Mouse (Mus musculus): ENCODE results near the gene Inf2. TPM values are rescaled to one million over a fixed set of nuclear protein-coding genes. Genes with fewer than 3 reads are reported as not detected.

The Inf2 gene
- polyA plus RNA-seq, 1 experiment = 122 TPM

GRCm38 (mm10) chr12:112549287-112549686 lies 39.3 kb upstream of the Inf2 start:
- Histone ChIP-seq H3K27ac (ENCODE audit: insufficient read depth, low read length) (no peak overlapping the region), H3K4me1 (ENCODE audit: control insufficient read depth, insufficient read depth, low read length) (no peaks in the 10 kb centered on the region), H3K4me3 (ENCODE audit: insufficient read depth, low read length) (no peak overlapping the region)
- TF ChIP-seq POLR2A (IDR thresholded peaks at IDR 0.05; ENCODE audit: extremely low read depth, insufficient read depth, low read length) (no peak), CTCF (IDR thresholded peaks at IDR 0.05; ENCODE audit: extremely low read depth, insufficient read depth, low read length) (no peak)

- Histone ChIP-seq H3K4me1 (ENCODE audit: control insufficient read depth, insufficient read depth, low read length) (no peaks in the 10 kb centered on the region), H3K4me3 (ENCODE audit: insufficient read depth, low read length) (no peak overlapping the region), H3K27ac (ENCODE audit: insufficient read depth, low read length) (peak overlapping the region; percentile 9; the same call in 1 of the 2 replicates)
- TF ChIP-seq POLR2A (IDR thresholded peaks at IDR 0.05; ENCODE audit: extremely low read depth, insufficient read depth, low read length) = no peak
- TF ChIP-seq CTCF (IDR thresholded peaks at IDR 0.05; ENCODE audit: extremely low read depth, insufficient read depth, low read length) = peak; percentile 100
Observed at GRCm38 (mm10) chr12:112551861-112552375, 36.7 kb upstream of the Inf2 start.

- H3K4me1 ChIP-seq (ENCODE audit: control insufficient read depth, insufficient read depth, low read length) = no peaks in the 10 kb centered on the region
- no peak for TF ChIP-seq CTCF (IDR thresholded peaks at IDR 0.05; ENCODE audit: extremely low read depth, insufficient read depth, low read length)
- TF ChIP-seq POLR2A (IDR thresholded peaks at IDR 0.05; ENCODE audit: extremely low read depth, insufficient read depth, low read length) = no peak
- H3K4me3 ChIP-seq (ENCODE audit: insufficient read depth, low read length) = no peak overlapping the region
- H3K27ac ChIP-seq (ENCODE audit: insufficient read depth, low read length) = no peak overlapping the region
Observed at GRCm38 (mm10) chr12:112552520-112552919, 36.1 kb upstream of the Inf2 start.

- no peak for TF ChIP-seq POLR2A (IDR thresholded peaks at IDR 0.05; ENCODE audit: extremely low read depth, insufficient read depth, low read length)
- no peak for TF ChIP-seq CTCF (IDR thresholded peaks at IDR 0.05; ENCODE audit: extremely low read depth, insufficient read depth, low read length)
- no peaks in the 10 kb centered on the region for H3K4me1 ChIP-seq (ENCODE audit: control insufficient read depth, insufficient read depth, low read length)
- H3K4me3 ChIP-seq (ENCODE audit: insufficient read depth, low read length) = no peak overlapping the region
- H3K27ac ChIP-seq (ENCODE audit: insufficient read depth, low read length) = no peak overlapping the region
Observed at GRCm38 (mm10) chr12:112554900-112555299, 33.7 kb upstream of the Inf2 start.

GRCm38 (mm10) chr12:112556531-112557060 lies 32.0 kb upstream of the Inf2 start:
- TF ChIP-seq POLR2A (IDR thresholded peaks at IDR 0.05; ENCODE audit: extremely low read depth, insufficient read depth, low read length) (no peak), CTCF (IDR thresholded peaks at IDR 0.05; ENCODE audit: extremely low read depth, insufficient read depth, low read length) (no peak)
- H3K27ac ChIP-seq (ENCODE audit: insufficient read depth, low read length) = no peak overlapping the region
- H3K4me3 ChIP-seq (ENCODE audit: insufficient read depth, low read length) = no peak overlapping the region
- no peaks in the 10 kb centered on the region for H3K4me1 ChIP-seq (ENCODE audit: control insufficient read depth, insufficient read depth, low read length)

- no peak overlapping the region for H3K4me3 ChIP-seq (ENCODE audit: insufficient read depth, low read length)
- no peaks in the 10 kb centered on the region for H3K4me1 ChIP-seq (ENCODE audit: control insufficient read depth, insufficient read depth, low read length)
- no peak for TF ChIP-seq CTCF (IDR thresholded peaks at IDR 0.05; ENCODE audit: extremely low read depth, insufficient read depth, low read length)
- TF ChIP-seq POLR2A (IDR thresholded peaks at IDR 0.05; ENCODE audit: extremely low read depth, insufficient read depth, low read length) = no peak
Observed at GRCm38 (mm10) chr12:112557219-112557618, 31.4 kb upstream of the Inf2 start.

GRCm38 (mm10) chr12:112559231-112559630 lies 29.4 kb upstream of the Inf2 start:
- H3K4me1 ChIP-seq (ENCODE audit: control insufficient read depth, insufficient read depth, low read length) = no peaks in the 10 kb centered on the region
- no peak overlapping the region for H3K4me3 ChIP-seq (ENCODE audit: insufficient read depth, low read length)
- H3K27ac ChIP-seq (ENCODE audit: insufficient read depth, low read length) = no peak overlapping the region
- no peak for TF ChIP-seq CTCF (IDR thresholded peaks at IDR 0.05; ENCODE audit: extremely low read depth, insufficient read depth, low read length)

More at GRCm38 (mm10) chr12:112557219-112557618, 31.4 kb upstream of the Inf2 start:
- H3K27ac ChIP-seq (ENCODE audit: insufficient read depth, low read length) = no peak overlapping the region

- TF ChIP-seq POLR2A (IDR thresholded peaks at IDR 0.05; ENCODE audit: extremely low read depth, insufficient read depth, low read length) = no peak
- TF ChIP-seq CTCF (IDR thresholded peaks at IDR 0.05; ENCODE audit: extremely low read depth, insufficient read depth, low read length) = no peak
- H3K4me3 ChIP-seq (ENCODE audit: insufficient read depth, low read length) = no peak overlapping the region
- H3K4me1 ChIP-seq (ENCODE audit: control insufficient read depth, insufficient read depth, low read length) = no peaks in the 10 kb centered on the region
- H3K27ac ChIP-seq (ENCODE audit: insufficient read depth, low read length) = no peak overlapping the region
Observed at GRCm38 (mm10) chr12:112559671-112560070, 28.9 kb upstream of the Inf2 start.

- TF ChIP-seq POLR2A (IDR thresholded peaks at IDR 0.05; ENCODE audit: extremely low read depth, insufficient read depth, low read length) (no peak), CTCF (IDR thresholded peaks at IDR 0.05; ENCODE audit: extremely low read depth, insufficient read depth, low read length) (0 out of 2 replicates have a peak, but pooled peaks have one; percentile 28)
- no peak overlapping the region for H3K27ac ChIP-seq (ENCODE audit: insufficient read depth, low read length)
- no peak overlapping the region for H3K4me3 ChIP-seq (ENCODE audit: insufficient read depth, low read length)
Observed at GRCm38 (mm10) chr12:112560176-112560797, 28.3 kb upstream of the Inf2 start.

GRCm38 (mm10) chr12:112561163-112561562 lies 27.4 kb upstream of the Inf2 start:
- Histone ChIP-seq H3K27ac (ENCODE audit: insufficient read depth, low read length) (no peak overlapping the region), H3K4me3 (ENCODE audit: insufficient read depth, low read length) (no peak overlapping the region), H3K4me1 (ENCODE audit: control insufficient read depth, insufficient read depth, low read length) (no peaks in the 10 kb centered on the region)
- TF ChIP-seq CTCF (IDR thresholded peaks at IDR 0.05; ENCODE audit: extremely low read depth, insufficient read depth, low read length) (no peak), POLR2A (IDR thresholded peaks at IDR 0.05; ENCODE audit: extremely low read depth, insufficient read depth, low read length) (no peak)

More at GRCm38 (mm10) chr12:112560176-112560797, 28.3 kb upstream of the Inf2 start:
- H3K4me1 ChIP-seq (ENCODE audit: control insufficient read depth, insufficient read depth, low read length) = no peaks in the 10 kb centered on the region

All from cortical plate, adult 2 months (tissue).